Mouse (Mus musculus) ES-Bruce4 (cell line): ENCODE results near the gene Mdga1. TPM values are rescaled to one million over a fixed set of nuclear protein-coding genes. Genes with fewer than 3 reads are reported as not detected.

Experiments used
- H3K27ac ChIP-seq: 2 replicates; pipeline ENCODE4 v1.5.1; 2012; ENCODE audit warnings: low read length, inconsistent platforms; ENCODE audit not compliant: insufficient read depth
- H3K27me3 ChIP-seq: 2 replicates; pipeline ENCODE4 v1.6.1; 2012; ENCODE audit warnings: mild to moderate bottlenecking, low read length, inconsistent platforms; ENCODE audit not compliant: control insufficient read depth, poor library complexity, insufficient read depth, severe bottlenecking
- H3K36me3 ChIP-seq: 2 replicates; pipeline ENCODE4 v1.6.1; 2012; ENCODE audit warnings: inconsistent platforms, mild to moderate bottlenecking, low read length, moderate library complexity; ENCODE audit not compliant: control insufficient read depth, poor library complexity, insufficient read depth, severe bottlenecking
- H3K4me1 ChIP-seq: one replicate; pipeline ENCODE4 v1.8.1; 2011; ENCODE audit warnings: low read length; ENCODE audit not compliant: control insufficient read depth, insufficient read depth
- H3K4me3 ChIP-seq: 2 replicates; pipeline ENCODE4 v1.5.1; 2011; ENCODE audit warnings: low read depth, mild to moderate bottlenecking, low read length
- H3K9ac ChIP-seq: 2 replicates; pipeline ENCODE4 v1.6.1; 2012; ENCODE audit warnings: low read depth, mild to moderate bottlenecking, inconsistent platforms; ENCODE audit not compliant: poor library complexity, severe bottlenecking
- H3K9me3 ChIP-seq: replicated peaks from 2 replicates; pipeline ENCODE4 v1.6.1; 2012; ENCODE audit warnings: mild to moderate bottlenecking, low read length, inconsistent platforms; ENCODE audit not compliant: control insufficient read depth, poor library complexity, insufficient read depth, severe bottlenecking
- CTCF ChIP-seq: IDR thresholded peaks from one replicate; pipeline ENCODE4 v1.8.1; 2011; ENCODE audit warnings: low read depth, low read length
- EP300 ChIP-seq: IDR thresholded peaks from 2 replicates; pipeline ENCODE4 v1.6.1; 2011; ENCODE audit warnings: low read depth, low read length; ENCODE audit not compliant: insufficient read depth
- POLR2A ChIP-seq: IDR thresholded peaks from one replicate; pipeline ENCODE4 v1.8.1; 2011; ENCODE audit warnings: low read length; ENCODE audit not compliant: insufficient read depth
- polyA plus RNA-seq: library from polyadenylated mRNA; stranded (reverse); fragments of >200 nt; gene quantifications from 2 replicates; pipeline ENCODE4 v1.2.4, GENCODE M21; 2011; ENCODE audit warnings: low read depth; ENCODE audit not compliant: missing spikeins, insufficient read depth, insufficient read length

Gene Mdga1
- polyA plus RNA-seq, 1 experiment: 2.6 TPM

- H3K27me3 ChIP-seq: no peaks in the 10 kb centered on the region
- H3K36me3 ChIP-seq: no peaks in the 10 kb centered on the region
- no peak overlapping the region for H3K4me3 ChIP-seq
- TF ChIP-seq EP300 (no peak), POLR2A (no peak), CTCF (no peak)
- H3K9ac ChIP-seq: no peak overlapping the region
- H3K27ac ChIP-seq: no peak overlapping the region
- no peaks in the 10 kb centered on the region for H3K9me3 ChIP-seq
- no peaks in the 10 kb centered on the region for H3K4me1 ChIP-seq
Measured at GRCm38 (mm10) chr17:29865914-29866313, 104.0 kb downstream of the Mdga1 start.

GRCm38 (mm10) chr17:29864440-29864839, 105.4 kb downstream of the Mdga1 start:
- Histone ChIP-seq H3K9me3 (no peaks in the 10 kb centered on the region), H3K27ac (no peak overlapping the region), H3K4me1 (no peaks in the 10 kb centered on the region), H3K9ac (no peak overlapping the region), H3K36me3 (no peaks in the 10 kb centered on the region), H3K27me3 (no peaks in the 10 kb centered on the region), H3K4me3 (no peak overlapping the region)
- no peak for TF ChIP-seq POLR2A
- peak; percentile 70 for TF ChIP-seq CTCF
- TF ChIP-seq EP300: no peak

- no peaks in the 10 kb centered on the region for H3K27me3 ChIP-seq
- no peak overlapping the region for H3K27ac ChIP-seq
- peaks cover 18% of the 10 kb centered on the region for H3K4me1 ChIP-seq
- no peak overlapping the region for H3K4me3 ChIP-seq
- no peak overlapping the region for H3K9ac ChIP-seq
- TF ChIP-seq CTCF (no peak), POLR2A (no peak), EP300 (no peak)
- H3K9me3 ChIP-seq: no peaks in the 10 kb centered on the region
- H3K36me3 ChIP-seq: no peaks in the 10 kb centered on the region
Measured at GRCm38 (mm10) chr17:29859788-29860283, 110.1 kb downstream of the Mdga1 start.

GRCm38 (mm10) chr17:29858764-29859163, 111.1 kb downstream of the Mdga1 start:
- Histone ChIP-seq H3K4me1 (peaks cover 20% of the 10 kb centered on the region), H3K4me3 (no peak overlapping the region), H3K9ac (no peak overlapping the region), H3K9me3 (no peaks in the 10 kb centered on the region), H3K27ac (no peak overlapping the region), H3K36me3 (no peaks in the 10 kb centered on the region), H3K27me3 (no peaks in the 10 kb centered on the region)
- no peak for TF ChIP-seq POLR2A
- TF ChIP-seq CTCF: peak; percentile 53
- no peak for TF ChIP-seq EP300

GRCm38 (mm10) chr17:29855702-29856580, 113.9 kb downstream of the Mdga1 start:
- H3K9me3 ChIP-seq: no peaks in the 10 kb centered on the region
- H3K27ac ChIP-seq: peak overlapping the region; percentile 78
- no peak for TF ChIP-seq POLR2A
- TF ChIP-seq EP300: no peak
- TF ChIP-seq CTCF: no peak
- H3K4me1 ChIP-seq: peaks cover 23% of the 10 kb centered on the region
- H3K9ac ChIP-seq: no peak overlapping the region
- H3K4me3 ChIP-seq: no peak overlapping the region
- no peaks in the 10 kb centered on the region for H3K36me3 ChIP-seq
- no peaks in the 10 kb centered on the region for H3K27me3 ChIP-seq

GRCm38 (mm10) chr17:29854835-29855234, 115.1 kb downstream of the Mdga1 start:
- TF ChIP-seq CTCF (no peak), EP300 (peak; percentile 92)
- Histone ChIP-seq H3K27ac (peak overlapping the region; percentile 78), H3K9me3 (no peaks in the 10 kb centered on the region), H3K4me3 (no peak overlapping the region), H3K4me1 (peaks cover 23% of the 10 kb centered on the region), H3K36me3 (no peaks in the 10 kb centered on the region), H3K27me3 (no peaks in the 10 kb centered on the region), H3K9ac (no peak overlapping the region)
